In the genomic region with DNA sequence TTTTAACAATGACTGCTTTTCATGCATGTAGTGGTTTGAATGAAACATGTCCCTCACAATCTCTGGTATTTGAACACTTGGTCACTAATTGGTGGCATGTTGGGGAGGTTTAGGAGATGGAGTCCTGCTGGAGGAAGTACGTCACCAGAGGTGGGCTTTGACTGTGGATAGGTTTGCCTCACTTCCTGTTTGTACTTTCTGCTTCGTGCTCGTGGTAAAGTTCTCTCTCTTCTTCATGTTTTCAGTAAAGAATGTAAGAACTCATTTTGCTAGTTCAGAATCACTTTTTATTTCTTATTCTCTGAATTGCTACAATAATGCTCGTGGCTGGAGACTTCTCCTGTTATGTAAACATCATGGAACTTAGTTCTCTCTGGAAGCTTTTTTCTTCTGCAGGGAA, we compare ENCODE assay signal across 16 mouse cellular contexts.
DNase-seq lines count a peak whose midpoint lies in the region; ATAC-seq lines count a peak whose summit lies in the region.
"Had no signal": no experiment of that assay in that cellular context is flagged by ENCODE, and none has a peak within 500 bp of the region (broad histone marks: within the 10 kb centered on the region; RNA-seq: fewer than 3 reads in every experiment).

No protein-coding gene starts in this region.

- peak; percentile 30 for DNase-seq in 3134 (ENCODE audit: extremely low read depth, insufficient read length, low spot score)
- peak; percentile 19 to 27 for DNase-seq in B cell, adult 2 months
- DNase-seq in T-cell, adult 2 months (ENCODE audit: low spot score), result peak; percentile 60
- no peak for DNase-seq in adrenal gland, adult (ENCODE audit: inconsistent age in 2 of 2, low spot score in 1 of 2)
- DNase-seq in kidney, adult 9 months, result no peak
- no peak for DNase-seq in ovary, adult 18-20 months (ENCODE audit: low spot score)
- no peak for DNase-seq in layer of hippocampus, postnatal 10 days (ENCODE audit: low spot score in 2 of 2)
- DNase-seq: adrenal gland, postnatal 25 days; cerebellum, adult 8-10 months; heart, postnatal 14 days; kidney, adult 18-20 months; liver, postnatal 0 days; right cerebral cortex, postnatal 4 days had no signal

- peak; percentile 55; the same call in 1 of the 2 replicates for ATAC-seq in megakaryocyte progenitor cell, adult 5-6 weeks (replicated peaks; ENCODE audit: poor library complexity)
- ATAC-seq: forebrain, embryonic 15.5 days; liver, postnatal 0 days; lung, postnatal 0 days had no signal

Comparison
In these comparisons a context has a peak if more than half of its experiments do, and no peak if none do; other contexts are left out.
1. DNase-seq: peak in 3134 (single experiment), B cell, adult 2 months (2 of 2) and T-cell, adult 2 months (single experiment); none in adrenal gland, adult (0 of 2), kidney, adult 9 months (single experiment), ovary, adult 18-20 months (single experiment) and layer of hippocampus, postnatal 10 days (0 of 2).